Mouse (Mus musculus) adrenal gland, adult 18-20 months (tissue): ENCODE data around the gene Dnal1. TPM values are rescaled to one million over a fixed set of nuclear protein-coding genes. Genes with fewer than 3 reads are reported as not detected.
A peak's percentile ranks its signal among the peaks of the same experiment; 100 is the strongest.

Experiments
- DNase-seq, 2 experiments: peaks; one replicate each; pipeline ENCODE4 v3.0.0; 2021 to 2022; ENCODE audit warnings: low spot score in 2 of 2
- total RNA-seq, 2 experiments: library from RNA; stranded (reverse); gene quantifications; 1 replicate in 1 of 2; 2 replicates in 1 of 2; pipeline ENCODE4 v1.2.3; 2021

The Dnal1 gene
- total RNA-seq, 2 experiments from 2014 or later, result 15.5 to 16.8 TPM

GRCm38 (mm10) chr12:84181999-84182398 lies 67.8 kb downstream of the Dnal1 start:
- DNase-seq, result no peak

GRCm38 (mm10) chr12:84184979-84185378 lies 70.8 kb downstream of the Dnal1 start:
- no peak for DNase-seq

- no peak for DNase-seq
Observed at GRCm38 (mm10) chr12:84185547-84185946, 71.4 kb downstream of the Dnal1 start.

- no peak for DNase-seq
Observed at GRCm38 (mm10) chr12:84186536-84186935, 72.4 kb downstream of the Dnal1 start.

- no peak for DNase-seq
Observed at GRCm38 (mm10) chr12:84186950-84187349, 72.8 kb downstream of the Dnal1 start.

GRCm38 (mm10) chr12:84187752-84188601 lies 73.8 kb downstream of the Dnal1 start:
- no peak for DNase-seq

GRCm38 (mm10) chr12:84188881-84189444 lies 74.8 kb downstream of the Dnal1 start:
- DNase-seq, result no peak

GRCm38 (mm10) chr12:84190151-84190820 lies 76.1 kb downstream of the Dnal1 start:
- DNase-seq, result no peak

- DNase-seq, result no peak
Observed at GRCm38 (mm10) chr12:84191190-84191589, 77.0 kb downstream of the Dnal1 start.

- DNase-seq, result no peak
Observed at GRCm38 (mm10) chr12:84191770-84192169, 77.6 kb downstream of the Dnal1 start.

GRCm38 (mm10) chr12:84192280-84192679 lies 78.1 kb downstream of the Dnal1 start:
- DNase-seq, result no peak

- peak; percentile 64 to 69 for DNase-seq
Observed at GRCm38 (mm10) chr12:84192741-84193641, 78.8 kb downstream of the Dnal1 start.

- peak; percentile 88 to 89 for DNase-seq
Observed at GRCm38 (mm10) chr12:84193642-84194399, 79.7 kb downstream of the Dnal1 start.

- DNase-seq, result no peak
Observed at GRCm38 (mm10) chr12:84194400-84195109, 80.4 kb downstream of the Dnal1 start.

GRCm38 (mm10) chr12:84195195-84195594 lies 81.0 kb downstream of the Dnal1 start:
- no peak for DNase-seq
